Mouse (Mus musculus) midbrain, embryonic 14.5 days (tissue): Measurements from ENCODE around the gene Cox6b1. TPM values are rescaled to one million over a fixed set of nuclear protein-coding genes. Genes with fewer than 3 reads are reported as not detected.

Source experiments
- ATAC-seq: fragments of 200-750 bp; cut with Nextera tagmentation; 2 replicates; pipeline ENCODE4 v1.8.0; 2017; ENCODE audit warnings: moderate number of reproducible peaks, moderate library complexity; ENCODE audit not compliant: low FRiP score, low TSS enrichment
- DNase-seq: peaks from one replicate; pipeline ENCODE4 v3.0.0-alpha.2; 2015
- H3K27ac ChIP-seq: fragments of 300-500 bp; sonication (generic); replicated peaks from 2 replicates; pipeline ENCODE4 v1.5.1; 2014; ENCODE audit warnings: mild to moderate bottlenecking, low read depth, low read length, moderate library complexity
- H3K27me3 ChIP-seq: fragments of 300-500 bp; sonication (generic); 2 replicates; pipeline ENCODE4 v1.6.1; 2014; ENCODE audit warnings: low read length, control low read depth, mixed read lengths; ENCODE audit not compliant: control insufficient read depth, insufficient read depth
- H3K36me3 ChIP-seq: fragments of 300-500 bp; sonication (generic); 2 replicates; pipeline ENCODE4 v1.6.1; 2014; ENCODE audit warnings: low read length, control low read depth; ENCODE audit not compliant: control insufficient read depth, insufficient read depth
- H3K4me1 ChIP-seq: fragments of 300-500 bp; sonication (generic); 2 replicates; pipeline ENCODE4 v1.6.1; 2014; ENCODE audit warnings: mild to moderate bottlenecking, antibody characterized with exemption, low read length, control low read depth; ENCODE audit not compliant: control insufficient read depth, insufficient read depth
- H3K4me2 ChIP-seq: fragments of 300-500 bp; sonication (generic); 2 replicates; pipeline ENCODE4 v1.6.1; 2014; ENCODE audit warnings: mild to moderate bottlenecking, low read length, moderate library complexity
- H3K4me3 ChIP-seq: fragments of 300-500 bp; sonication (generic); replicated peaks from 2 replicates; pipeline ENCODE4 v1.5.1; 2014; ENCODE audit warnings: low read depth, low read length
- H3K9ac ChIP-seq: fragments of 300-500 bp; sonication (generic); replicated peaks from 2 replicates; pipeline ENCODE4 v1.6.1; 2014; ENCODE audit warnings: mild to moderate bottlenecking, low read length, moderate library complexity
- H3K9me3 ChIP-seq: fragments of 300-500 bp; sonication (generic); 2 replicates; pipeline ENCODE4 v1.6.1; 2016; ENCODE audit warnings: low read length, control low read depth, mixed read lengths; ENCODE audit not compliant: control insufficient read depth
- WGBS: fragments of 180-500 bp; shearing (Covaris S2); extraction: QIAGEN DNeasy Blood & Tissue Kit; methylation state at CpG from one replicate; pipeline ENCODE4 v1.1.7; 2014; 5-methylcytosine and 5-hydroxymethylcytosine counted together
- polyA plus RNA-seq: library from polyadenylated mRNA; unstranded; fragments of >200 nt; fragmentation: Nextera tagmentation; extraction: Ambion mirVana; gene quantifications from 2 replicates; pipeline ENCODE4 v1.2.1, GENCODE M21; 2014

The Cox6b1 gene
- polyA plus RNA-seq, 1 experiment from 2014 or later = 999 TPM

DNA sequence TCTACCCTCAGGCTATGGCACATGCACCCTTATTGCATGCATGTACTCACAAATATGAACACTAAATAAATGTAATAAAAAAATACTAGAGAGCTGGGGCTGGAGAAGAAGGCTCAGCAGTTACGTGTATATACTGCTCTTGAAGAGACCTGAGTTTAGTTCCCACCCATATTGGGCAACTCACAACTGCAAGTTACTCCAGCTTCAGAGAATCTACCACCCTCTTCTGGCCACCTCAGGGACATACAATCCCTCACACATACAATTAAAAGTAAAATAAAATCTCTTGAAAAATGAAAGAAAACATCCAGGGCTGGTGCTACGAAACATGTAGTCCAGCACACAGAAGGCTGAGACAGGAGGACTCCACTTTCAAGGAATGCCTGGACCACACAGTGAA lies 11.5 kb downstream of the Cox6b1 start:
- Histone ChIP-seq H3K27ac (no peak overlapping the region), H3K36me3 (peaks cover 44% of the 10 kb centered on the region), H3K27me3 (no peaks in the 10 kb centered on the region), H3K4me3 (no peak overlapping the region), H3K4me2 (no peak overlapping the region), H3K9ac (no peak overlapping the region), H3K4me1 (no peaks in the 10 kb centered on the region), H3K9me3 (no peaks in the 10 kb centered on the region)
- DNase-seq (no peak), ATAC-seq (no peak)
- 82% methylated on average over 2 of the region's 2 CpGs for WGBS

DNA sequence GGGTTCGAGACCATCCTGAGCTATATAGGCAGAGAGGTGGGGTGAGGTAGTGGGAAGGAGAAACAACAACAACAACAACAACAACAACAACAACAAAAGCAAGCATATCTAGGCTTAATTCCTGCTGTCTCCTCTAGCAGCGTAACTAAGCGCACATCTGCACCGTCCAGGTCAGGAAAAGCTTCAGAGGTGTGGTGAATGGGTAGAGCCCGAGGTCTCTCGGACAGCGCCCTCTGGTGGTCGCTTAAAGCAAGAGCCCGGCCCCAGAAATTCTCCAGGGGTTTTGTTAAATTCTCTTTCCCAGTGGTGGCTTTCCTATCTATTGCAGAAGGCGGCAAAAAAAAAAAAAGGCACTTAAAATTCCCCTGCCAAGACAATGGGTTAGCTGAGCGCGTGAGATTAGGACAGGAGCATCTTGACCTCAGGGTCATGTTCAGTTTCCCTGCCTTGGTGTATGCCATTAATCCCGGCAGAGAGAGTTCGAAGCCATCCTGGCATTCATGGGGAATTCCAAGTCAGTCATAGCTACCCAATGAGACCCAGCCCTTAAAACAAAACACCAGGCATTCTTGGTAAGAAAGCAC lies 12.3 kb downstream of the Cox6b1 start:
- Histone ChIP-seq H3K36me3 (peaks cover 35% of the 10 kb centered on the region), H3K4me3 (no peak overlapping the region), H3K27ac (no peak overlapping the region), H3K27me3 (no peaks in the 10 kb centered on the region), H3K4me2 (no peak overlapping the region), H3K9ac (no peak overlapping the region), H3K4me1 (no peaks in the 10 kb centered on the region), H3K9me3 (no peaks in the 10 kb centered on the region)
- DNase-seq (peak; percentile 76), ATAC-seq (no peak; the same call in 1 of the 2 replicates)
- WGBS = 21% methylated on average over 14 of the region's 14 CpGs

DNA sequence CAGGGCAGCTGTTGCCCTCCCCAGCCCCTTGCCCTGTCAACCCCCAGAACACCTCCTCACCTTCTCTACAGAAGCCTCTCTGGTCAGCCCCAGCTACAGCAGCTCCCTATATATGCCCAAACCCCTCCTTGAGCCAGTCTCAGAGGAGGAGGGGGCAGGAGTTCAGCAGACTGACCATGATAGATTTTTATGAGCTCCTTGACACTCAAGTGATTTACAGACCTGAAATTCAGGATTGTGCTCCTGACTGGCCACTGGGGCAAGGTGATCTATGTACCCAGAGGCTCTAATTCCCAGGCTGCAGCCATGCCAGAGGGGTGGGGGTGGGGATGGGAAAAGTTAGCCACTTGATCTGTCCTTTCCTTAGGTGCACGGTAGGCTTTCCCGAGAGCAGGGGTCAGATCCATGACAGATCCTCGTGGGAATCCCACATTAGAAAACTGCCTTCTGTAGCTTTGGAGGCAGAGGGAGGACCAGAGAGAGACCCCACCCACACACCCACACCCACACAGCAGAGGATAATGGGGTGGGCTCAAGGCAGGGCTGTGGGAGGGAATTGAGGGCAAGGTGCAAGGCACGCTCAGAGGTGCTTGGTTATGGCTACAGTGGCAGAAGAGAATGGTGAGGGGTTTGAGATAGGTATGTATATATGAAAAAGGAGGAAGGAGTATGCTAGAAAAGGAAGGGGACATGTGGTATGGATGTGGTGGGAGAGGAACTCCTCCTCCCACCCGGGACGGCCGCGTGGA lies 13.1 kb downstream of the Cox6b1 start, which contains the start of gene Upk1a:
Gene Upk1a (minus strand): TSS at position 194 of the 749 bp plus-strand sequence.
- Histone ChIP-seq H3K27me3 (no peaks in the 10 kb centered on the region), H3K4me2 (no peak within 1 kb of the TSS), H3K27ac (no peak within 1 kb of the TSS), H3K36me3 (peaks cover 29% of the 10 kb centered on the region), H3K9ac (no peak within 1 kb of the TSS), H3K9me3 (no peaks in the 10 kb centered on the region), H3K4me3 (no peak within 1 kb of the TSS), H3K4me1 (no peaks in the 10 kb centered on the region)
- WGBS = 77% methylated on average over 8 of the region's 8 CpGs
- ATAC-seq (no peak), DNase-seq (no peak)

- DNase-seq (no peak), ATAC-seq (no peak)
- Histone ChIP-seq H3K36me3 (0 out of 2 replicates have a peak, but pooled peaks cover 1% of the 10 kb centered on the region), H3K27me3 (no peaks in the 10 kb centered on the region), H3K4me3 (no peak overlapping the region), H3K4me2 (no peak overlapping the region), H3K9me3 (no peaks in the 10 kb centered on the region), H3K9ac (no peak overlapping the region), H3K27ac (no peak overlapping the region), H3K4me1 (no peaks in the 10 kb centered on the region)
- 57% methylated on average over 7 of the region's 7 CpGs for WGBS
Observed at GRCm38 (mm10) chr7:30610043-30610442, 15.9 kb downstream of the Cox6b1 start.

- DNase-seq (no peak), ATAC-seq (no peak)
- H3K4me1 ChIP-seq = no peaks in the 10 kb centered on the region
- H3K27ac ChIP-seq = no peak overlapping the region
- H3K9ac ChIP-seq = no peak overlapping the region
- no peak overlapping the region for H3K4me2 ChIP-seq
- H3K27me3 ChIP-seq = no peaks in the 10 kb centered on the region
- H3K36me3 ChIP-seq = no peaks in the 10 kb centered on the region
- H3K9me3 ChIP-seq = no peaks in the 10 kb centered on the region
- no peak overlapping the region for H3K4me3 ChIP-seq
- WGBS = 50% methylated on average over 16 of the region's 16 CpGs
Observed at GRCm38 (mm10) chr7:30608476-30608875, 17.5 kb downstream of the Cox6b1 start.

DNA sequence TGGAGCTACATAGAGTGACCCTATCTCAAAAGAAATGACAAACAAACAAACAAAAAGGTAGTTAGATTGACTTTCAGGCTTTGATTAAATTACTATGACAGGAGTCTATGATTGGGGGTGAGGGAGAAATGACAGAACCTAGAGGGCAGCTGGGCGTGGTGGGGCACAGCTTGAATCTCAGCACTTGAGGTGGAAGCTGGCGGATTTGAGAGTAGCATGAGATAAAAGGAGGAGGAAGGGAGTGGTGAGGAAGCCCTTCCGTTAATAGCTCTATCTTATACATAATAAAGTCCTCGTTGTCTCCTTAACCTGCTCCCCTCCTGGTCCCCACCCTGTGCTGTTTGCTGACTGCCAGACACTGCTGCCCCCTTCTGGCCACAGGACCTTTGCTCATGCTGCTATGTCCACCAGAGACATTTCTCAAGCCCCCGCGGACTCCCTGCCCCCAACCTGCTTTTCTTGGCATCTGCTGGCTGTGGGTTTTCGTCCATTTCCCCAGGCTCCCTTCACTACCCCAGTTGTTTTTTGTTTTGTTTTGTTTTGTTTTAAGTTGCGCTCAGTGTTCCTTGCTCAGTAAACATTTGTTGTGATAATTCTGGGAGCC lies 18.1 kb downstream of the Cox6b1 start:
- DNase-seq (peak; percentile 63), ATAC-seq (no peak; the same call in 1 of the 2 replicates)
- WGBS = 28% methylated on average over 8 of the region's 8 CpGs

DNA sequence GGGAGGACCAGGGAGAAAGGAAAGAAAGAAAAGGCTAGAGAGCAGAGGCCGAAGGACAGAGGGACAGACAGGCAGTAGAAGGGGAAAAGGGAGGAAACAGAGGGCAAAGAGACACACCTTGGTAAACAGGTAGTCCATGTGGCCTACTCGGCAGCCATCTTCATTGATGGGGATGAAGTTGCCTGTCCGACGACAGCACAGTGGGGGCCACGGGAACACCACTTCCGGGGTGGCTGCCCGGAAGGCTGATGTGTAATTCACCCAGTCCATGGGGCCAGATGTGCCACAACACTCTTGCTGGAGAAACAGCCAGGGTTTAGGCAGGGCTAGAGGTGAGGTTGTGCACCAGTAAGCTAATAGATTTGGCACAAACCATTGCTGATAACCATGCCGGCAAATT lies 21.0 kb downstream of the Cox6b1 start:
- 87% methylated on average over 8 of the region's 8 CpGs for WGBS
- H3K36me3 ChIP-seq = no peaks in the 10 kb centered on the region
- no peak for ATAC-seq

More for the DNA sequence above, 18.1 kb downstream of the Cox6b1 start:
- H3K9ac ChIP-seq = no peak overlapping the region
- H3K4me3 ChIP-seq = no peak overlapping the region
- H3K4me1 ChIP-seq = no peaks in the 10 kb centered on the region
- no peaks in the 10 kb centered on the region for H3K36me3 ChIP-seq
- H3K4me2 ChIP-seq = no peak overlapping the region
- no peaks in the 10 kb centered on the region for H3K9me3 ChIP-seq
- H3K27ac ChIP-seq = no peak overlapping the region
- H3K27me3 ChIP-seq = no peaks in the 10 kb centered on the region

DNA sequence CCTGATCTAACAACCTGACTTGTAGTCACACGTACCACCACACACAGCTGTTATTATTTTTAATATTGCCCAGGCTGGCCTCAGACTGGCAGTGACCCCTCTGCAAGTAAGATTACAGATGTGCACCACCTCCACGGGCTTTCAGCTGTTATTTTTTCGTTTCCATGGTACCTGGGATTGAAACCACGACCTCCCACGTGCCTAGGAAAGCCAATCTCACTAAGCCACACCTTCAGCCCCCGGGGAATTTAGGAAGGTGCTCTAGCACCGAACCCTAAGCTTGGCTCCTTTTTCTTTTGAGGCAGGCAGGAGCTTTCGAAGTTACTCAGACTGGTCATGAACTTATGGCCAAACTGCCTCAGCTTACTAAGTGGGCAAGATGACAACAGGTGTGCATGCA lies 21.5 kb downstream of the Cox6b1 start:
- Histone ChIP-seq H3K4me3 (no peak overlapping the region), H3K4me2 (no peak overlapping the region), H3K9me3 (no peaks in the 10 kb centered on the region), H3K27ac (no peak overlapping the region), H3K36me3 (no peaks in the 10 kb centered on the region), H3K9ac (no peak overlapping the region), H3K4me1 (0 out of 2 replicates have a peak, but pooled peaks cover 3% of the 10 kb centered on the region), H3K27me3 (no peaks in the 10 kb centered on the region)
- 64% methylated on average over 8 of the region's 8 CpGs for WGBS
- ATAC-seq (no peak), DNase-seq (no peak)

More for the DNA sequence above, 21.0 kb downstream of the Cox6b1 start:
- Histone ChIP-seq H3K4me1 (no peaks in the 10 kb centered on the region), H3K4me3 (no peak overlapping the region), H3K4me2 (no peak overlapping the region), H3K27ac (no peak overlapping the region), H3K9ac (no peak overlapping the region), H3K27me3 (no peaks in the 10 kb centered on the region), H3K9me3 (no peaks in the 10 kb centered on the region)
- DNase-seq = no peak
